Mouse (Mus musculus) adipocyte (in vitro differentiated cells): ENCODE data around the gene Rasal2.
"Not testable (repeated sequence)": the region's sequence is repeated elsewhere in the genome, so short reads cannot be mapped to it uniquely, and the experiment has no call there.

ENCODE experiments used
- DNase-seq: peaks from one replicate; pipeline ENCODE4 v3.0.0-alpha.2; 2016; ENCODE audit warnings: low spot score

The Rasal2 gene

DNA sequence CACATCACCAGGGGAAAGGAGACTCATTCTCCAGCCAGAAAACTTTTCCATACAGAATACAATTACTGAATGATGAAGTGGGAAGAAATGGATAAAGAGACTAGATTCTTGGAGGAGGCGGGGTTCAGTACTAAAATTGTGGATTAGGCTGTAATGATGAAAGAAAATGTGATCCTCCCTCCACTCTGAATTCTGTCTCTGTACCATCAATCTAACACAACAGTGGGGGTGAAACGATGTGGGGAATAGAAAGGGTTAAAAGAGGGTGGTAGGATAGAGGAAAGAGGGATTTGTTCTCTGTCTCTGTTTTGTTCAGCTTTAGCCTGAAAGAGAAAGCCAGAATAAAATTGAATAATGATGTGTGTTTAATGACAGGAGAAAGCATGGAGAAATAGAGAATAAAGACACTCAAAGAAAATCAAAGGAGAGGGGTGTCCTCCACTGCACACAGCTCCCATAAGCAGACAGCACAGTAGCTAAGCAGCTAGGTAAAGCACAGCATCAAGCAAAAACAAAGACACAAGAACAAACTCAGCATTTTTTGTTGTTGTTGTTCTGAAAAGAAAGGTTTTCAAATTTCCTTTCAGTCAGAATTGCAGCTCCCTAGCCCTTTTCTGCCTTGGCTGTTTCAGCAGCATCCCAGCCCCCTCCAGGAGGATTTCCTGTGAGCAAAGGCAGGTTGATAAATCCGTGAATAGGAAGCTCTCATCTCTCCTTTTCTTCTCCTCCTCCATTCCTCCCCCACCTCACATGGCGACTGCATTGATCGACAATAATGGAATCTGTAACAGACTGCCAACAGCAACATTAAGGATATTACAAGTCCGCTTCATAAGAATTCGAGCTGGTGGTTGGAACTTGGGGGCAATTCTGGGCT lies 168.6 kb downstream of the Rasal2 start:
- no peak for DNase-seq

DNA sequence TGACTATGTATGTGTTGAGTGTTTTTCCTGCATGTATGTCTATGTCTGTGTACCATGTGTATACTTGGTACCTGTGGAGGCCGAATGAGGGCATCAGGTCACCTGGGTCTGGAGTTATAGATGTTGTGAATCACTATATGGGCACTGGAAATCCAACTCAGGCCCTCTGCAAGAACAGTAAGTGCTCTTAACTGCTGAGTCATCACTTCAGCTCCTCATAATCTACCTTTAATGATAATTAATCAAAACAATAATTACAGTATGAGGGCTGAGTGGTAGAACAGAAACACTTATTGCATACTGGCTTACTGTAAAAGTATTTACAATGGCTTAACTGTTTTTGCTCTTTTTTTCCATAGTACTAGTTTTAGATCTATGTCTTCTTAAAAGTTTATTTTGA lies 172.7 kb downstream of the Rasal2 start:
- DNase-seq = no peak

DNA sequence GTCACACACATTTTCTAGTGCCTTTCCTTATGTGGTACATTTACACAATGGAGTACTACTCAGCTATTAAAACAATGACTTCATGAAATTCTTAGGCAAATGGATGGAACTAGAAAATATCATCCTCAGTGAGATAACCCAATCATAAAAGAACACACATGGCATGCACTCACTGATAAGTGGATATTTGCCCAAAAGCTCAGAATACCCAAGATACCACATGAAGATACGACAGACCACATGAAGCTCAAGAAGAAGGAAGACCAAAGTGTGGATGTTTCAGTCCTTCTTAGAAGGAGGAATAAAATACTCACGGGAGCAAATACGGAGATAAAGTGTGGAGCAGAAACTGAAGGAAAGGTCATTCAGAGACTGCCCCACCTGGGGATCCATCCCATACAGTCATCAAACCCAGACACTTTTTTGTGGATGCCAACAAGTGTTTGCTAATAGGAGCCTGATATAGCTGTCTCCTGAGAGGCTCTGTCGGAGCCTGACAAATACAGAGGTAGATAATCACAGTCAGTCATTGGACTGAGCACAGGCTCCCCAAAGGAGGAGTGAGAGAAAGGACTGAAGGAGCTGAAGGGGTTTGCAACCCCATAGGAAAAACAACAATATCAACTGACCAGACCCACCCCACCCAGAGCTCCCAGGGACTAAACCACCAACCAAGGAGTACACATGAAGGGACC lies 175.6 kb downstream of the Rasal2 start:
- not testable (repeated sequence) for DNase-seq

GRCm38 (mm10) chr1:157233451-157233850 lies 178.9 kb downstream of the Rasal2 start:
- no peak for DNase-seq

GRCm38 (mm10) chr1:157232372-157232771 lies 180.0 kb downstream of the Rasal2 start:
- DNase-seq = peak; percentile 7

DNA sequence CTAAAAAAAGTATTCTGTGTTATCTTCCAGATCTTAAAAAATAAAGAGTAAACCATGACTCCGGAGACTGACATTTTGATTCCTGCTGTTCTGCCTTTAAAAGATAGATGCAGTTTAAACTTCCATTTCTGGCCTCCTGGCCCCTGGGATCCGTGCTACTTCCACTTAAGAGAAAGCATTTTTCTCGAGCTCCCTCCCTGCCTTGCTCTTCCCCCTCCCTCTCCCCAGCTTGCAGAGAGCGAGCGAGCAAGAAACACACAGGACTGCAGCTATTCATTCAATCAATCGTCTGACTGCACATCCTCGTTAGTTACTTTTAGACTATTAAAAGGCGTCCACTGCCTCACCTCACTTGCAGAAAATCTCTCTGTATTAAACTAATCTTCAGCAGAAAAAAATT lies 181.4 kb downstream of the Rasal2 start:
- no peak for DNase-seq

DNA sequence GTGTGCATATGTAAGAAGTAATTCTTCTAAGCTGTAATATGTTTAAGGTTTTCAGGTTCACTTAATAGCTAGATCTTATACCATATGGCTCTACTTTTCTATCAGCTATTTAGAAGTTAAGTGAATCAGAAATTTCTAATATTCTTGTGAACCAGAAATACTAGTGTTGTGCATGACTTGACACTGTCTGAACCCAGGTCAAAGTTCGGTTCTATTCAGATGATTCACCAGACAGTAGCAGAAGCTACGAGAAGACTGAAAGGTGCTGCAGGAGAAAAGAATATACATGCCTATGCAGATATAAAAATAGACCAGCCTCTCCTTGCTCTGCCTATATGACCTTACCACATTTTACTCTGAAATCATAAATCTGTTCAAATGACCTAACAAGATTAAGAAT lies 182.0 kb downstream of the Rasal2 start:
- DNase-seq = peak; percentile 5

GRCm38 (mm10) chr1:157225013-157225412 lies 187.4 kb downstream of the Rasal2 start:
- DNase-seq = no peak

DNA sequence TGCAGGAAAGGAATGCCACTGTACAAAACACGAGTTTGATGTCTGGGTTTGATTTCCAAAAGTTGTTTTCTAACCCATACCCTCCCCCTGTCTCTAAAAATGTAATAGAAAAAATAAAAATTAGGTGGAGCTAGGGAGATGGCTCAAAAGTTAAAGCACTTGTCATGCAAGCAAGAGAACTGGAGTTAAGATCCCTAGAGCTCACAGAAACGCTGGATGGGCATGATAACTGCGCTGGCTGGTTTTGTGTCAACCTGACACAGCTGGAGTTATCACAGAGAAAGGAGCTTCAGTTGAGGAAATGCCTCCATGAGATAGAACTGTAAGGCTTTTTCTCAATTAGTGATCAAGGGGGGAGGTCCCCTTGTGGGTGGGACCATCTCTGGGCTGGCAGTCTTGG lies 191.5 kb downstream of the Rasal2 start:
- DNase-seq = no peak

DNA sequence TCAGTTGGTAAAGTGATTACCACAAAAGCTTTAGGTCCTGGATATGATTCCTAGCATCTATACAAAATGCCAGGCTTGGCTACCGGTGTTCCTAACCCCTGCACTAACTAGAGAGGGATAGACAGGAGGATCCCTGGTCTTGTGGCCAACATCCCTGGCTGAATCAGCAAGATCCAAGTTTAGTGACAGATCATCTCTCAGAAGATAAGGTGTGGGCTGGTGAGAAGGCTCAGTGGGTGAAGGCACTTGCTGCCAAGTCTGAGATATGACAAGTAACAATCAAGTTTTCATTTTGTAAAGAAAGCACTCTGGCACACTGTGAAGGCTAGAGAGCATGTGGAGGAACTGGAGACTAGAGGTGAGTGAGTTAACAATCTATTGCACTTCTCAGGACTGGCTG lies 191.9 kb downstream of the Rasal2 start:
- DNase-seq = no peak

DNA sequence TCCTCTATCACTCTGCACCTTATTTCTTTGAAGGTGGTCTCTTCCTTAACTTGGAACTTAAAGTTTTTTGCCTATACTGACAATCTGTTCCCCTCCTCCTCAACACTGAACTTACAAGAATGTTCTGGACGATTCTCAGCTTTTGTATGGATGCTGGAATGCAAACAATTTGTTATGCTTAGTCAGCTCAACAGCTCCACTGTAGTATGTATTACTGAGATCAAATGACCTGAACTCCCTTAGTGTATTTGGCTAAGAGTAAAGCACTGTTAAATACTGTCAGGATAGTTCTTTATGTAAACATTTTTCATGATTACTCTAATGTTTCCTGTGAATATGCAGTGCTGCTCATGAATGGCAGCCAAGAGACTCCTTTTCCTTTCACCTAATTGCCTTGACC lies 203.6 kb downstream of the Rasal2 start:
- DNase-seq = peak; percentile 11

DNA sequence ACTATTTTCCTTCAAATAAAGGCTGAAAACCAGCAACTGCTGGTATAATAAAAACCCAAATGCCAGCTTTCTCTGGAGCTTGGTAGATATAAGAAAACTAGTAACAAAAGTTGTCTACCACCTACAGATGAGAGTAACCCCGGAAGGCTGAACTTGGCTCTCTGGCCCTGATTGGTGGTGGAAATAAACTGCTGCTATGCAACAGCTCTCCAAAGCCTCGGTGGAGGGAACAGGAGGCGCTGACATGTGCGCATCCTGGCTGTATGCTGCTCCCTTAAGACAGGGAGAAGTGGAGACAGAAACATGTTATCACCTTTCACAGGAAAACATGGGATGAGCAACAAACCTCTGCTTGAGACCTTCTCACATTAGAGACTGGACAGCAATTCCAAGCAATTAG lies 206.7 kb downstream of the Rasal2 start:
- DNase-seq = no peak

GRCm38 (mm10) chr1:157183043-157183442 lies 229.4 kb downstream of the Rasal2 start:
- no peak for DNase-seq

DNA sequence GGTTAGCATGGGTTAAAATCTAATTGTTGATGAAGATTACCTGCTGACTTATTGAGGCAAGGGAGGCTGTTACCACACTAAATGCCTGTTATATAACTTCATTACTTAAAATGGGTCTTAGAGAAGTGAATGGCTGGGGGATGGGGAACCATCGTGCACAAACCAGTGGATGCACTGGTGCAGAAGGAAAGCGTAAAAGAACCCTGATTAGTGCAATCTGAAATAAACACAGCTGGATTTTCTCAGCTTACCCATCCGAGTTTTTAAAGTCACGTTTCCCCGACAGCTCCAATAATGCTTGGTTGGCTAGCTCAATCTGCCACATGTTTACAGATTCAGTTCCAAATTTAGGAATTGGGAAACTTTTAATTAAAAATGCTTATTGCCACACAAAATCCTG lies 230.0 kb downstream of the Rasal2 start:
- no peak for DNase-seq

DNA sequence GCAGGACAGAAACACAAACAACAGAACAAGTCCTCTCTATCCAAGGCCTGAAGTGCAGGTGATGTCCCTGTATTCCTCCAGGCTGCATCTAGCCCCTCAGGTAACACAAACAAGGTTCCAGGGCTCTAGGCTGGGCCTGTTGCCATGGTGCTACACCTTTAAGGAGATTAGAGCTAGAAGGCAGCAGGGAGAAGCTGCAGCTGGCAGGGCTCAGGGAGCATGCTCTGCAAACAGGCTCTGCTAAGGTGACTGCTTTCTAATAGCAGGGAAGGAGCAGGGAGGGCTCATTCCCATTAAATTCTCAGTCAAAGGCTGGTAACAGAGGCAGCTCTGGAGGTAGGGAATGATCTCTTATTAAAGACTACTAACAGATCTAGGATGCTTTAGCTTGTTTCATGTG lies 231.3 kb downstream of the Rasal2 start:
- no peak for DNase-seq

DNA sequence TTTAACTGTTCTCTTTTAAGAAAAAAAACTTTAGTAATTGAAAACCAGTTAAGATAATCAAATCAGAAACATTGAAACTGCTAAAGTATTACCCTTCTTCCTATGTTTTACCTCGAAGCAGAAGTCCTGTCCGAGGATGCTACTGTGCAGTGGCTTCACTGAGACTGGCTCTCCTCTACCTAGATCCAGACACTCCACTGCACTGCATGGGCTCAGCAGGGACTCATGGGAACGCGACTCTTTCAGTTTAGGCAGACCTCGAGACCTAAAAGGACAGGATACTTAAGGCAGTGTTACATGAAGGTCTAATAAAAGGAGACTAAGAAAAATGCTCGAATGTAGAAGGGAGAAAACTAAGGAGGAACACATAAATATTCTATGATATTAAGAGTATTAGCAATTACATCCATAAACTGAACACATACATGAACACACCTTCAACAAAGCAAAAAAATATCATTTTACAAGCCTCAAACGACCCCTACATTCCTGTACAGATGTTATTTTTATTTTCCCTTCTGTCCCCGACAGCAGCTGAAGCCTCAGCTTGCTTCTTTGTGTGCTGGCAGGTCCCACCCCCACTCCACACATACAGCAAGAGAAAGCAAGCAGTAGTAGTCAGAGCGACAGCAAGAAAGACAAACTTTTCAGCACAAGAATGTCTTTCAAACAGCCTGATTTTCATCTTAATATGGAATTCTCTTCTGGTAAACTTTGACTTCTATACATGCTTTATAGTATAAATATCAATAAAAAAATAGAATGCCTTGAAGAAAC lies 233.2 kb downstream of the Rasal2 start:
- peak; percentile 7 for DNase-seq

DNA sequence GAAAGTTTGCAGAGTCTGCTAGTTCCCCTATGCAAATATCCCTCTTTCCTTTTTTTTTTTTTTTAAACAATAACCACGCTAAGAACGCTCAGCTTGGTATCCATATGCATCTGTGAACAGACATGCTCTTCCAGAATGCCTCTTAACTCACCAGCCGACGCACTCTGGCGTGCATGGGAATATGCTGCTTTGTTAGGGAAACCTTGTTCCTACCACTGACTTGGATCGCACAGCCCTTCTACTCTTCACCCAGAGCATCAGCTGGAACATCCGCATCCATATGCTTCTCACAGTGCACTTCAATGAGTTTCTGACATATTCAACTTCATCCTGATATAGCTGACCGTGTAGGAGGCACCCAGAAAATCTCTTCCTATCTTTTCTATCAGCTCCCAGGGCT lies 243.1 kb downstream of the Rasal2 start:
- no peak for DNase-seq

- peak; percentile 9 for DNase-seq
Measured at GRCm38 (mm10) chr1:157168891-157169290, 243.5 kb downstream of the Rasal2 start.

GRCm38 (mm10) chr1:157153781-157154180 lies 258.6 kb downstream of the Rasal2 start:
- no peak for DNase-seq

GRCm38 (mm10) chr1:157150107-157150506 lies 262.3 kb downstream of the Rasal2 start:
- DNase-seq = no peak

- DNase-seq = no peak
Measured at GRCm38 (mm10) chr1:157144621-157145020, 267.8 kb downstream of the Rasal2 start.

DNA sequence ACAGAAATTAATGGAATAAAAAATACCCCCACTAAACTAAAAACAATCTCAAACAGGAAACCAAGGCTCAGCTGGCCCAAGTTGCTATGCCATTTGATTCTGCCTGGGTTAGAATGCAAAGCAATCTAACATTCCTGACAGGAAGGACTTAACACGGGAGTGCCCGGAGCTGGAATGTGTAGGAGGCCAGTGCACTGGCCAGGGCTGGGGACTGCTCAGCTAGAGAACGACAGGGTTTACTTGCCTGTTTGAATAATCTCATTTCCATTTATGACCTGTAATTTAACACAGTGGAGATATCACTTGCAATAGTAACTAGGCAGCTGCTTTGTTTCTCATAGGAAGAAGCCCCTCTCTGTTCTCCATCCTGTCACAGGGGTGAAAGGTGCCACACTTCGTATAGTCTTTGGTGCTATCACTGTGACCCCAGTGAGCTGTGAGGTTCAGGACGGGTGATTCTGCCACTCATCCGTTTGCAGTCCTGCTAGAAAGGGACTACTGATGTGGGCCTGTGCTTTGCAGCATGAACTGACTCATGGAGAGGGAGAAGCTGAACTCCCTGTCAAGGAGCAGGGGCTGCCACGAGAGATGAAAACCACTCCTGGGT lies 269.0 kb downstream of the Rasal2 start:
- DNase-seq = no peak
